Mouse (Mus musculus) embryonic fibroblast, embryonic 13.5 days (primary cell): ENCODE measurements around the gene Pcyt2. TPM values are rescaled to one million over a fixed set of nuclear protein-coding genes. Genes with fewer than 3 reads are reported as not detected.
"Not testable (repeated sequence)": the region's sequence is repeated elsewhere in the genome, so short reads cannot be mapped to it uniquely, and the experiment has no call there.

Source experiments
- H3K27ac ChIP-seq: 2 replicates; pipeline ENCODE4 v1.5.1; 2012; ENCODE audit warnings: low read length, control low read depth, inconsistent platforms; ENCODE audit not compliant: insufficient read depth
- H3K4me1 ChIP-seq: 2 replicates; pipeline ENCODE4 v1.6.1; 2011; ENCODE audit warnings: low read length; ENCODE audit not compliant: control insufficient read depth, insufficient read depth
- H3K4me3 ChIP-seq: 2 replicates; pipeline ENCODE4 v1.5.1; 2011; ENCODE audit warnings: mild to moderate bottlenecking, control low read depth, low read length; ENCODE audit not compliant: insufficient read depth
- CTCF ChIP-seq: IDR thresholded peaks from 2 replicates; pipeline ENCODE4 v1.5.1; 2011; ENCODE audit warnings: mild to moderate bottlenecking, control low read depth, low read length, moderate library complexity, borderline replicate concordance; ENCODE audit not compliant: insufficient read depth
- POLR2A ChIP-seq: IDR thresholded peaks from 2 replicates; pipeline ENCODE4 v1.6.1; 2011; ENCODE audit warnings: low read depth, mild to moderate bottlenecking, control low read depth, low read length, moderate library complexity
- polyA plus RNA-seq: library from polyadenylated mRNA; stranded (reverse); fragments of >200 nt; gene quantifications from 2 replicates; pipeline ENCODE4 v1.2.4, GENCODE M21; 2011; ENCODE audit warnings: low read depth; ENCODE audit not compliant: missing spikeins, insufficient read length

The Pcyt2 gene
- polyA plus RNA-seq, 1 experiment: 45.2 TPM

DNA sequence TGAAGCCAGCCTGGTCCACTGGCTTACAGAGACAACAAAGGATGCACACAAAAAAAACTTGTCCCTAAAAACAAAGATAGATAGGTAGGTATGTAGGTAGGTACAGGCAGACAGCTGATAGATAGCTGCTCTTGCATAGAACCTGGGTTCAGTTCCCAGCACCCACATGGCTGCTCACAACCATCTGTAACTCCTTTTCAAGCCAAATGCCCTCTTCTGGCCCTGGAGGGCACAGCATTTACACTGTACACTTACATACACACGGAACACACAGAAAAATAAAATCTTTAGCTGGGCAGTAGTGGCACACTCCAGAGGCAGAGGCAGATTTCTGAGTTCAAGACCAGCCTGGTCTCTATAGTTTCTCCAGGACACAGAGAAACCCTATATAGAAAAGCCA lies 33.8 kb downstream of the Pcyt2 start:
- 0 out of 2 replicates have a peak, but pooled peaks cover 3% of the 10 kb centered on the region for H3K4me1 ChIP-seq
- H3K4me3 ChIP-seq: no peak overlapping the region
- TF ChIP-seq POLR2A (no peak), CTCF (no peak)
- no peak overlapping the region for H3K27ac ChIP-seq

GRCm38 (mm10) chr11:120582982-120583293 lies 34.8 kb downstream of the Pcyt2 start:
- not testable (repeated sequence) for H3K27ac ChIP-seq, H3K4me3 ChIP-seq

DNA sequence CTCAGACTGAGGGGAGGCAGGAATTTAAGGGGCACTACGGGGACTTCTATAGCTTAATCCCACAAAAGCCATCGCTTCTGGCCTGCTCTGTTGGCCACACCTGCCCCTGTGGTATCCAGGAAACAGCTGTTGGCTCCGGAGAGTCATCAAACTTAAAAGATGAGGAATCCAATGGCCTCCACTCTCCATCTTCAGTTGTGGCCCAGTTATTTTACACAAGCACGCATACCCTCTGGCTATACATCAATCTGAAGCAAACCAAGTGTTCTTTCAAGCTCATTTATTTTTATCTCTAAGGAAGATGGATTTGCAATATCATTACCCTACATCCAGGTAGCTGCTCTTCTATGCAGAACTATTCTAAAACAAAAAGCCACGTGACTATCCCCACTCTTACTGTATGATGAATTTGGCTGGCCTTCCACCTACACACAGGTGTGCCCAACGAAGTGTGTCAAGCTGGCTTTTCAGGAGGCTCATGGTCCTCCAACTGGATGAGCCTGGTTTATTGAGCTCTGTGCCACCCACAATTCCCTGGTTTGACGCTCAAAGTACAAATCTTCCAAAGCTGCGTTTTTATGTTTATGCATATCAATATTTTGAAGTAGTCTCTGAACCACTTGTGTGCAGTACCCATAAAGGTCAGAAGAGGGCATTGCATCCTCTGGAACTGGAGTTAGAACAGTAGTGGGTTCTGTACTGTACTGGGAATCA lies 35.3 kb downstream of the Pcyt2 start:
- Histone ChIP-seq H3K27ac (peak overlapping the region; percentile 58), H3K4me1 (0 out of 2 replicates have a peak, but pooled peaks cover 6% of the 10 kb centered on the region), H3K4me3 (no peak overlapping the region)
- TF ChIP-seq POLR2A: no peak; the same call in 1 of the 2 replicates
- TF ChIP-seq CTCF: no peak

More at GRCm38 (mm10) chr11:120582982-120583293, 34.8 kb downstream of the Pcyt2 start:
- H3K4me1 ChIP-seq: not testable (repeated sequence)

GRCm38 (mm10) chr11:120581490-120582267 lies 36.1 kb downstream of the Pcyt2 start, which contains the start of gene Arhgdia:
TSS of gene Arhgdia (minus strand) at chr11:120581624.
- Histone ChIP-seq H3K4me3 (peak within 1 kb of the TSS; percentile 97), H3K27ac (peak within 1 kb of the TSS; percentile 91), H3K4me1 (0 out of 2 replicates have a peak, but pooled peaks cover 6% of the 10 kb centered on the region)
- TF ChIP-seq CTCF (no peak), POLR2A (peak; percentile 70; the same call in 1 of the 2 replicates)

DNA sequence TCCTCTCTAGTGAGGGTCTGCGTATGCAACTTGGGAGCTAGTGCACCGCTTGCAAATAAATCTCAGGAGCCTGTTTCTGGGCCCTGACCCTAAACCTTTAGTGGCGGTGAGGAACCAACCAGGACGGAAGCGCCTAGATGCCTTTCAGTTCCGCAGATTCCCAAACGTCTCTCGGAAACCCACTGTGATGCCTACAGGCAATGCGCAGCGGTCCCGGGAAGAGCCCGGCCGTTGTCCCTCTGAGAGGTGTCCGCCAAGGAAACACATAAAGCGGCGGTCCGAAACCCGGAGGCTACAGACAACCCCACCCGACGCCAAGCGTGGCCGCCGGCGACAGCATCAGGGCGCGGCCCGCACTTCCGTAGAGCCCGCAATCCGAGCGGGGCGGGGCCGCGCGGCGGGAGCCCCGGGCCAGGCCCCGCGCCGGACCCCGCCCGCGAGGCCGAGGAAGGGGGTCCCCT lies 36.8 kb downstream of the Pcyt2 start:
- 0 out of 2 replicates have a peak, but pooled peaks have one; percentile 11 for TF ChIP-seq POLR2A
- TF ChIP-seq CTCF: no peak

DNA sequence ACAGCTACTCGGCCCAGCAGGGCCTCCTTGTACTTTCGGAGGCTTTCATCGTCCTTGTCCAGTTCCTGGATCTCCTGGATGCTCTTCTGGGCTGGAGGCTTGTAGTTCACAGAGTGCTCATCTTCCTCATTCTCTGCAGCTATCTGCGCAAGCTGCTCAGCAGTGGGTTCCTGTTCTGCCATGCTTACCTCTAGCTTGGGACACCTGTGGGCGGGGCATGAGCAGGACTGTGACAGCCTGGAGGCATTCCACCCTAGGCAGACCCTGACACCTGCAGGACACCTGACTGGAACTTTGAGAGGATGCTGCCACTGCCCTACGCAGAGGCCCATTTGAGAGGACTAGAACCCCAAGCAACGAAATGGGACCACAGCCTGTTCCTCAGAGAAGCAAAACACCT lies 37.5 kb downstream of the Pcyt2 start:
- TF ChIP-seq POLR2A: peak; percentile 9; the same call in 1 of the 2 replicates
- TF ChIP-seq CTCF: no peak
- Histone ChIP-seq H3K4me1 (0 out of 2 replicates have a peak, but pooled peaks cover 6% of the 10 kb centered on the region), H3K27ac (peak overlapping the region; percentile 91), H3K4me3 (peak overlapping the region; percentile 97)

More for the DNA sequence above, 36.8 kb downstream of the Pcyt2 start:
- Histone ChIP-seq H3K4me3 (peak overlapping the region; percentile 97), H3K4me1 (0 out of 2 replicates have a peak, but pooled peaks cover 6% of the 10 kb centered on the region), H3K27ac (peak overlapping the region; percentile 91)

DNA sequence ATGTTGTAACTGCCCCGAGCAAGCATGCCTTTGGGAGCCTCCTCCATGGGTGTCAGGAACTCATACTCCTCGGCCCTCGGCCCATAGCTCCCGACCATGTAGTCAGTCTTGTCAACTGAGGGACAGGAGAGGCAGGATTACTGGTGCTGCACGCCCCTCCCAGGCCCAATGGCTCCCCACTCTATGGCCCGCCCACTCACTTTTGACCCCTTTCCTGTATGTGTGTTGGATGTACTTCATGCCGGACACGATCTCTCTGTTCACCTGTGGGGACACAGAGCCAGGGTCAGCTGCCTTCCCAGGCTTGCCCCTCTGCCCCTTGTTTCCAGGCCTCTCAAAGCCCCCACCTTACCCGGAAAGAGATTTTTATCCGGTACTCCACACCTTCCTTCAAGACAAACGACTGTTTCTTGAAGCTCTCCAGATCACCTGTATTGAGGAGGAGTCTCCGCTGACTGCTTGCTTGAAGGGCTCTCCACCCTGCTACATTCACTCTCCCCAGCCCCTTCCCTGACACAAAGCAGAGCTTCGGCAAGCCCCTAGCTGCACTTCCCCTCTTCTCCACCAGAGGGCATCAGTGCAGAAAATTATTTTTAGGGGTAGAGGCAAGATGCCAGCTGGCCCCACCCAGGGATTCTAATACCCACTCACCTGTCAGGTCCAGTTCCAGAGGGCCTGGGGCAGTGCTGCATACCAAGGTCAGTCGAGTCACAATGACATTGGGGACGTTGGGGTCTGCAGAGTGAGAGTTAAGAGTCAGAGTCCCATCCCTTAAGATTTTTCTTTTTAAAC lies 38.2 kb downstream of the Pcyt2 start:
- no peak overlapping the region for H3K27ac ChIP-seq
- peak overlapping the region; percentile 97 for H3K4me3 ChIP-seq
- TF ChIP-seq POLR2A (peak; percentile 7; the same call in 1 of the 2 replicates), CTCF (peak; percentile 46; the same call in 1 of the 2 replicates)
- 0 out of 2 replicates have a peak, but pooled peaks cover 6% of the 10 kb centered on the region for H3K4me1 ChIP-seq

DNA sequence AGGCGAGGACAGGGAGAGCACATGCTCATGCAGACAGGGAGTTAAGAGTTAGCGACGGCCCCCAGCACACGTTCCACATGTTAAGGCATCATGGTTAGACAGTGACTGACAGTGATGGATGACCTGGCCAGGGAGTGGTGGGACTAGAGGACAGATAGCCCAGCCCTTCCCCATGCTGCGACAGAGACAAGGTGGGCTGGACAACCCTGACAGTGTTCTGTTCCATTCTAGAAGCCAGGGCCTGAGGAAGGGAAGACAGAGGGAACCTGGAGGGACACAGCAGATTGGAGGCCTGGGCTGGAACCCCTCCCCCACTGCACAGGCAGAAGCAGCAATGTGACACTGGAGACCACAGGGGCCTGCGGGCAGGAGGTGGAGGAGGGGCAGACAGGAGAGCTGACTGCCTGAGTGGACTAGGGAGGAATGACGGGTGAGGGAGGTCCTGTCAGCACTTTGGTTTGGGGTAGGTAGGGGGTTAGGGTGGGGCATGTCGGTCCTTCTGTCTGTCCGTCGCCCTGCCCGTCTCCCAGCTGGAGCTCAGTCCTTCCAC lies 39.0 kb downstream of the Pcyt2 start:
- TF ChIP-seq CTCF: no peak
- no peak for TF ChIP-seq POLR2A
- H3K4me3 ChIP-seq: no peak overlapping the region
- no peak overlapping the region for H3K27ac ChIP-seq
- H3K4me1 ChIP-seq: 0 out of 2 replicates have a peak, but pooled peaks cover 6% of the 10 kb centered on the region
